Mouse (Mus musculus): Measurements from ENCODE around the gene Rcor1.

The Rcor1 gene

GRCm38 (mm10) chr12:111161943-111162311, 122.8 kb downstream of the Rcor1 start:
- DNase-seq (ENCODE audit: low read depth, low spot score): no peak

GRCm38 (mm10) chr12:111162312-111163061, 123.3 kb downstream of the Rcor1 start:
- no peak for DNase-seq (ENCODE audit: low read depth, low spot score)

- peak; percentile 90 for DNase-seq (ENCODE audit: low read depth, low spot score)
Measured at GRCm38 (mm10) chr12:111164310-111164751, 125.2 kb downstream of the Rcor1 start.

- peak; percentile 67 for DNase-seq (ENCODE audit: low read depth, low spot score)
Measured at GRCm38 (mm10) chr12:111165146-111165812, 126.1 kb downstream of the Rcor1 start.
